7 mouse cellular contexts compared by ENCODE assay signal in the genomic region with DNA sequence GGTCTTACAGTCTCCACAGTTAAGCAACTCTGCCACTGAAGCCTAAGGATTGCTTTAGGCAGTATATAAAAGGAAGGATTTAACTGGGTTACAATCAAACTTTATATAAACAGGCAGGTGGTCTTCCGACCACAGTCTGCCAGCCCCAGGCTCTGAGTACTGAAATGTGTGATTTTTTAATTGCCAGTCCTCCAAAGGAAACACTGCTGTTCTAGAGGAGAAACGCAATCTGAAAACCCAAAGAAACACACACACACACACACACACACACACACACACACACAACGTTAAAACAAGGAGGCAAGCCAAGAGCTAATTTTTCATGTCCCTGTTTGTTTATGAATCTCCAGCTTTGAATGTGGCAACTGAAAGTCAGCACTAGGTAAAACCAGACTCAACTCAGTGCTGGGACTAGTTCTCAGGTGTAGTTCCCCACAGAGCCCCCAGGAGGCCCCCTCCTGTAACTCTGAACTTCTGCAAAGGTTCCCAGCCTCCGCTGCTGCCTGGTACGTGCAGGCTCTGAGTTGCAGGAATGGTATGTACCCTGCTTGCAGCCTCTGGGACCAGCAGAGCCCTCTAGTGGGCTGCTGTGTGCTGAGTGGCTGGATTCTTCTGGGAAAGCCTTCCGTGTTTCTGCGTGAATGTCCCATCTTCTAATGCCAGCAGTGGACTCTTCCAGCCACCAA. TPM values are rescaled to one million over a fixed set of nuclear protein-coding genes. Genes with fewer than 3 reads are reported as not detected.
DNase-seq lines count a peak whose midpoint lies in the region; ATAC-seq lines count a peak whose summit lies in the region.

No protein-coding gene starts in this region.

- no peaks in the 10 kb centered on the region for H3K27me3 ChIP-seq in hindbrain, embryonic 16.5 days (replicated peaks; ENCODE audit: control insufficient read depth, insufficient read depth, low read length)

- H3K9ac ChIP-seq in hindbrain, embryonic 16.5 days (ENCODE audit: low read depth, low read length): no peak overlapping the region

- H3K27ac ChIP-seq in hindbrain, embryonic 16.5 days (ENCODE audit: low read depth, low read length): no peak overlapping the region

- ATAC-seq in hindbrain, embryonic 16.5 days: peak; percentile 74

- H3K9me3 ChIP-seq in hindbrain, embryonic 16.5 days (ENCODE audit: control insufficient read depth, low read length): no peaks in the 10 kb centered on the region

- WGBS in hindbrain, embryonic 16.5 days: 28% methylated on average over 7 of the region's 7 CpGs

- H3K4me2 ChIP-seq in hindbrain, embryonic 16.5 days (ENCODE audit: low read length): no peak overlapping the region

- peaks cover 5% of the 10 kb centered on the region; the same call in 1 of the 2 replicates for H3K36me3 ChIP-seq in hindbrain, embryonic 16.5 days (ENCODE audit: control insufficient read depth, insufficient read depth, low read length)

- peak; percentile 95 for DNase-seq in Muller cell, postnatal 12 days (ENCODE audit: inconsistent ontology term)
- DNase-seq in c-Kit-positive CD71-negative TER-119-negative erythroid progenitor cells, embryonic 14.5 days (ENCODE audit: low read depth): peak; percentile 82
- peak; percentile 53 to 73 for DNase-seq in frontal cortex, postnatal 36 days (ENCODE audit: low spot score in 2 of 2)
- peak; percentile 66 for DNase-seq in left cerebral cortex, adult 11 months (ENCODE audit: low spot score)
- DNase-seq in lung, postnatal 36 days: peak; percentile 96
- DNase-seq in right cerebral cortex, postnatal 25 days: peak; percentile 69

- H3K4me1 ChIP-seq in hindbrain, embryonic 16.5 days (ENCODE audit: control insufficient read depth, insufficient read depth, low read depth, low read length): peaks cover 9% of the 10 kb centered on the region

- H3K4me3 ChIP-seq in hindbrain, embryonic 16.5 days (ENCODE audit: low read length): no peak overlapping the region

RNA-seq across cellular contexts. Expression of a gene that starts 23.9 kb away (rescaled TPM):
- 59.3 and 70.1 TPM in 2 replicates for polyA plus RNA-seq in hindbrain, embryonic 16.5 days (2015; fragmentation: Nextera tagmentation; extraction: Ambion mirVana)

RNA-seq across cellular contexts. Expression of a gene that starts 24.0 kb away (rescaled TPM):
- polyA plus RNA-seq in hindbrain, embryonic 16.5 days (2015; fragmentation: Nextera tagmentation; extraction: Ambion mirVana): 36.7 and 45.4 TPM in 2 replicates
